In genomic region chr4:141546334-141547200, GRCm38 (mm10) we compare ENCODE assay signal across 8 mouse cellular contexts. TPM values are rescaled to one million over a fixed set of nuclear protein-coding genes. Genes with fewer than 3 reads are reported as not detected.
A peak's percentile ranks its signal among the peaks of the same experiment; 100 is the strongest.
DNase-seq lines count a peak whose midpoint lies in the region; ATAC-seq and TF ChIP-seq lines count a peak whose summit lies in the region.

No protein-coding gene starts in this region.

- peak overlapping the region; percentile 86 for H3K9ac ChIP-seq in ES-E14 (ENCODE audit: insufficient read depth, low read depth, low read length, poor library complexity, severe bottlenecking)
- H3K9ac ChIP-seq in forebrain, postnatal 0 days: peak overlapping the region; percentile 99
- peak overlapping the region; percentile 99 for H3K9ac ChIP-seq in lung, embryonic 15.5 days

- WGBS in forebrain, postnatal 0 days: 1% methylated on average over 84 of the region's 98 CpGs
- WGBS in lung, embryonic 15.5 days: under 1% methylated on average over 76 of the region's 98 CpGs

- peak; percentile 89 for ATAC-seq in forebrain, postnatal 0 days
- peak; percentile 82 for ATAC-seq in lung, embryonic 15.5 days (ENCODE audit: borderline replicate concordance, extremely low read depth, low FRiP score, low TSS enrichment)

- in situ Hi-C loops in ES-E14 (cut with MboI; ENCODE audit: low sequenced_read_pairs in 2 of 2, unreplicated experiment in 2 of 2): no loop called here

- H3K27me3 ChIP-seq in forebrain, postnatal 0 days (ENCODE audit: insufficient read depth, low read length): no peaks in the 10 kb centered on the region
- no peaks in the 10 kb centered on the region for H3K27me3 ChIP-seq in lung, embryonic 15.5 days

- peak overlapping the region; percentile 71 to 87 for H3K4me3 ChIP-seq in ES-E14 (ENCODE audit: insufficient read depth in 1 of 2, low read depth in 1 of 2, low read length in 2 of 2, poor library complexity in 1 of 2, severe bottlenecking in 1 of 2)
- H3K4me3 ChIP-seq in forebrain, postnatal 0 days (ENCODE audit: low read depth, low read length): peak overlapping the region; percentile 85
- peak overlapping the region; percentile 72 for H3K4me3 ChIP-seq in lung, embryonic 15.5 days

- peak overlapping the region; percentile 97 for H3K27ac ChIP-seq in ES-E14 (ENCODE audit: insufficient read depth, low read depth, low read length, poor library complexity, severe bottlenecking)
- peak overlapping the region; percentile 100 for H3K27ac ChIP-seq in forebrain, postnatal 0 days (ENCODE audit: low read depth, low read length)
- H3K27ac ChIP-seq in lung, embryonic 15.5 days: peak overlapping the region; percentile 100

- no peaks in the 10 kb centered on the region for H3K9me3 ChIP-seq in ES-E14 (ENCODE audit: control insufficient read depth, insufficient read depth, low read depth, low read length)
- no peaks in the 10 kb centered on the region for H3K9me3 ChIP-seq in forebrain, postnatal 0 days (ENCODE audit: low read length)
- H3K9me3 ChIP-seq in lung, embryonic 15.5 days: no peaks in the 10 kb centered on the region

- no peaks in the 10 kb centered on the region for H3K36me3 ChIP-seq in ES-E14 (ENCODE audit: control insufficient read depth, insufficient read depth, low read length, poor library complexity, severe bottlenecking)
- H3K36me3 ChIP-seq in forebrain, postnatal 0 days (ENCODE audit: insufficient read depth): no peaks in the 10 kb centered on the region
- no peaks in the 10 kb centered on the region for H3K36me3 ChIP-seq in lung, embryonic 15.5 days

- no peak for TF ChIP-seq CTCF in forebrain, postnatal 0 days (IDR thresholded peaks at IDR 0.05; ENCODE audit: low read depth)

- H3K4me2 ChIP-seq in forebrain, postnatal 0 days (ENCODE audit: low read depth): peak overlapping the region; percentile 96
- H3K4me2 ChIP-seq in lung, embryonic 15.5 days: peak overlapping the region; percentile 99

- peaks cover 5 to 8% of the 10 kb centered on the region in 2 experiments; a peak in 2 of 4 replicates for H3K4me1 ChIP-seq in ES-E14 (ENCODE audit: control insufficient read depth in 2 of 2, insufficient read depth in 2 of 2, low read length in 2 of 2, poor library complexity in 1 of 2)
- peaks cover 7% of the 10 kb centered on the region; the same call in 1 of the 2 replicates for H3K4me1 ChIP-seq in forebrain, postnatal 0 days (ENCODE audit: insufficient read depth)
- H3K4me1 ChIP-seq in lung, embryonic 15.5 days: peaks cover 12% of the 10 kb centered on the region; the same call in 1 of the 2 replicates

- no peak for DNase-seq in ES-E14 (ENCODE audit: low read depth, low spot score)
- peak; percentile 85 to 89 for DNase-seq in cerebellum, adult 18-20 months
- DNase-seq in forebrain, postnatal 0 days: peak; percentile 95
- DNase-seq in heart, postnatal 4 days: peak; percentile 87
- DNase-seq in layer of hippocampus, adult 9-10 months (ENCODE audit: low spot score): peak; percentile 61
- peak; percentile 83 for DNase-seq in ovary, adult 18-20 months (ENCODE audit: low spot score)
- DNase-seq in thymus, postnatal 0 days (ENCODE audit: low spot score): peak; percentile 90

TF ChIP-seq in ES-E14, 5 proteins besides CTCF, POLR2A, EP300 and RAD21:
- TF ChIP-seq HCFC1 (IDR thresholded peaks at IDR 0.05; ENCODE audit: borderline replicate concordance, insufficient read depth, low read length): peak; percentile 48; the same call in 1 of the 2 replicates
- TF ChIP-seq ZC3H11A (IDR thresholded peaks at IDR 0.05; ENCODE audit: borderline replicate concordance, low read depth, low read length): 0 out of 2 replicates have a peak, but pooled peaks have one; percentile 30
- no peak for TF ChIP-seq ZNF384 (IDR thresholded peaks at IDR 0.05; ENCODE audit: low read depth, low read length)

RNA-seq across cellular contexts. Expression of gene Spen, which starts 8.2 kb away (rescaled TPM):
- total RNA-seq in ES-E14 (2012; rRNA removed): 51.5 and 58.6 TPM in 2 replicates
- 21.7 and 24.7 TPM in 2 replicates for total RNA-seq in forebrain, postnatal 0 days (2014; rRNA removed)
- polyA plus RNA-seq in forebrain, postnatal 0 days (2015; fragmentation: Nextera tagmentation; extraction: Ambion mirVana): 6.0 and 10.7 TPM in 2 replicates
- total RNA-seq in heart, postnatal 4 days (2021): 10 to 100 TPM; 33.7 to 34.9 TPM
- polyA plus RNA-seq in lung, embryonic 15.5 days (2015; fragmentation: Nextera tagmentation; extraction: Ambion mirVana): 9.1 and 10.3 TPM in 2 replicates
- 5.8 and 9.3 TPM in 2 replicates for polyA plus RNA-seq in thymus, postnatal 0 days (2015; fragmentation: Nextera tagmentation; extraction: Ambion mirVana)

RNA-seq across cellular contexts. Expression of gene Fblim1, which starts 59.3 kb away (rescaled TPM):
- 71.3 and 112 TPM in 2 replicates for total RNA-seq in ES-E14 (2012; rRNA removed)
- 20.8 and 22.3 TPM in 2 replicates for total RNA-seq in forebrain, postnatal 0 days (2014; rRNA removed)
- polyA plus RNA-seq in forebrain, postnatal 0 days (2015; fragmentation: Nextera tagmentation; extraction: Ambion mirVana): 24.9 and 26.1 TPM in 2 replicates
- 100 to 1,000 TPM; 122 to 145 TPM for total RNA-seq in heart, postnatal 4 days (2021)
- polyA plus RNA-seq in lung, embryonic 15.5 days (2015; fragmentation: Nextera tagmentation; extraction: Ambion mirVana): 73.5 TPM in 2 replicates
- polyA plus RNA-seq in thymus, postnatal 0 days (2015; fragmentation: Nextera tagmentation; extraction: Ambion mirVana): 2.4 and 3.9 TPM in 2 replicates
